Mouse (Mus musculus) liver, embryonic 14.5 days (tissue): ENCODE results near the gene BC037034.

Source experiments
- CTCF ChIP-seq: IDR thresholded peaks from 2 replicates; pipeline ENCODE4 v1.5.1; 2016; ENCODE audit warnings: antibody characterized with exemption, low read depth, control low read depth
- EP300 ChIP-seq: IDR thresholded peaks from 2 replicates; pipeline ENCODE4 v1.6.1; 2016; ENCODE audit warnings: antibody characterized with exemption, low read depth

- TF ChIP-seq CTCF: no peak
- no peak for TF ChIP-seq EP300
Observed at GRCm38 (mm10) chr5:138265712-138266111, 1.9 kb upstream of the BC037034 start.
